Mouse (Mus musculus) hindbrain, embryonic 13.5 days (tissue): ENCODE results near the gene Fam89b. TPM values are rescaled to one million over a fixed set of nuclear protein-coding genes. Genes with fewer than 3 reads are reported as not detected.
"Not testable (repeated sequence)": the region's sequence is repeated elsewhere in the genome, so short reads cannot be mapped to it uniquely, and the experiment has no call there.

Experiments used
- ATAC-seq: fragments of 200-750 bp; cut with Nextera tagmentation; 2 replicates; pipeline ENCODE4 v1.8.0; 2017; ENCODE audit warnings: moderate TSS enrichment; ENCODE audit not compliant: low FRiP score
- H3K27ac ChIP-seq: fragments of 300-500 bp; sonication (generic); 2 replicates; pipeline ENCODE4 v1.5.1; 2015; ENCODE audit warnings: inconsistent platforms, mild to moderate bottlenecking, moderate library complexity
- H3K27me3 ChIP-seq: fragments of 300-500 bp; sonication (generic); 2 replicates; pipeline ENCODE4 v1.6.1; 2015; ENCODE audit warnings: mild to moderate bottlenecking, inconsistent platforms
- H3K36me3 ChIP-seq: fragments of 300-500 bp; sonication (generic); 2 replicates; pipeline ENCODE4 v1.6.1; 2015; ENCODE audit warnings: mild to moderate bottlenecking, inconsistent platforms
- H3K4me1 ChIP-seq: fragments of 300-500 bp; sonication (generic); replicated peaks from 2 replicates; pipeline ENCODE4 v1.6.1; 2015; ENCODE audit warnings: inconsistent platforms
- H3K4me2 ChIP-seq: fragments of 300-500 bp; sonication (generic); 2 replicates; pipeline ENCODE4 v1.6.1; 2015; ENCODE audit warnings: inconsistent platforms, mild to moderate bottlenecking, moderate library complexity
- H3K4me3 ChIP-seq: fragments of 300-500 bp; sonication (generic); 2 replicates; pipeline ENCODE4 v1.5.1; 2015; ENCODE audit warnings: mild to moderate bottlenecking, inconsistent platforms
- H3K9ac ChIP-seq: fragments of 300-500 bp; sonication (generic); 2 replicates; pipeline ENCODE4 v1.6.1; 2015; ENCODE audit warnings: mild to moderate bottlenecking, inconsistent platforms
- H3K9me3 ChIP-seq: fragments of 300-500 bp; sonication (generic); 2 replicates; pipeline ENCODE4 v1.6.1; 2016; ENCODE audit warnings: inconsistent platforms
- WGBS: fragments of 180-500 bp; shearing (Covaris S2); methylation state at CpG from one replicate; pipeline ENCODE4 v1.1.7; 2015; 5-methylcytosine and 5-hydroxymethylcytosine counted together
- polyA plus RNA-seq: library from polyadenylated mRNA; unstranded; fragments of >200 nt; fragmentation: Nextera tagmentation; extraction: Ambion mirVana; gene quantifications from 2 replicates; pipeline ENCODE4 v1.2.1, GENCODE M21; 2015

Gene Fam89b
- polyA plus RNA-seq, 1 experiment from 2014 or later = 184 TPM

DNA sequence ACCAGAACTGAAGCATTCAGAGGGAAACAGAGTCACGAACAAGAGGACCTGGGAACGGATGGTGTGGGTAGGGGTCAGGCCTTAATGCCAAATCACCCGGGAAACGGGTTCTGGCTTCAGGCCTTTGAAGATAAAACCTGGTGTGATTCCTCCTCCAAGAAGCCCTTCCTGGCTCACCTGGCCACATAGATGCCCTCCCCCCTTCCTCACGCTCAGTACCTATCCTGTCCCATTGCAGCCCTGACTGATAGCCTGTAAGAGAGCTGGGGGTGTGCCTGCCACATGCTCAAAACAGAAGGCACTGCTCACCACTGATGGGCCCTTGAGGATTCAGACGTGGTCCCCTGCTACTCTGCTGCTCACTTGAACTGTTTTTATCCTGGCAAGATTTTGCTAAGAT is 35.7 kb downstream of the Fam89b start:
- no peak overlapping the region for H3K27ac ChIP-seq
- peaks cover 52% of the 10 kb centered on the region for H3K4me1 ChIP-seq
- 0 out of 2 replicates have a peak overlapping the region, but pooled peaks have one; percentile 100 for H3K4me2 ChIP-seq
- H3K9me3 ChIP-seq = no peaks in the 10 kb centered on the region
- 87% methylated on average over 6 of the region's 6 CpGs for WGBS
- no peak for ATAC-seq
- 0 out of 2 replicates have a peak overlapping the region, but pooled peaks have one; percentile 93 for H3K9ac ChIP-seq
- H3K4me3 ChIP-seq = 0 out of 2 replicates have a peak overlapping the region, but pooled peaks have one; percentile 4
- peaks cover 12% of the 10 kb centered on the region for H3K27me3 ChIP-seq
- peaks cover 77% of the 10 kb centered on the region for H3K36me3 ChIP-seq

DNA sequence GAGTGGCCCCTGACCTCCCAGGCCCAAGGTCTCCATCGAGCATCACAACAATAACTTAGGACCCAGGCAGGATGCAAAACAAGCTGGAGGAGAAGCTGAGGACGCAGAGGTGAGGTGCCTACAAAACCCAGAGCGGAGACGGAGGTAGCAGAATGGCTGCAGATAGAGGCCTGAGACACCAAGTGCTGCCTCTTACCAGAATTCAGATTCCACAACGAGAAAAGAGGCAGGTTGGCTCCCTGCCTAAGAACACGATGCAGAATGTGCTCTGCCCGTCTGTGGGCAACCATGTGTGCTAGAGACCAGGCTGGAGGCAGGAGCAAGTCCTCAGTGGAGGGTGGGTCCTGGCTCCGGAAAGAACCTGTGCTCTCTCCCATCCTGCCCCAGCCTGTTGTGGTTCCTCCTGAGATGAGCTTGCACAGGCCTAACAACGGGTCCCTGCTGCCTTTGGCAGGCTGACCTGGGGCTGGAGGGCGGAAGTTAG is 36.5 kb downstream of the Fam89b start:
- Histone ChIP-seq H3K9ac (peak overlapping the region; percentile 93), H3K9me3 (no peaks in the 10 kb centered on the region), H3K4me1 (peaks cover 53% of the 10 kb centered on the region), H3K36me3 (peaks cover 69% of the 10 kb centered on the region), H3K27ac (peak overlapping the region; percentile 76), H3K4me3 (0 out of 2 replicates have a peak overlapping the region, but pooled peaks have one; percentile 4), H3K27me3 (peaks cover 12% of the 10 kb centered on the region), H3K4me2 (peak overlapping the region; percentile 100)
- 86% methylated on average over 10 of the region's 10 CpGs for WGBS
- no peak for ATAC-seq

DNA sequence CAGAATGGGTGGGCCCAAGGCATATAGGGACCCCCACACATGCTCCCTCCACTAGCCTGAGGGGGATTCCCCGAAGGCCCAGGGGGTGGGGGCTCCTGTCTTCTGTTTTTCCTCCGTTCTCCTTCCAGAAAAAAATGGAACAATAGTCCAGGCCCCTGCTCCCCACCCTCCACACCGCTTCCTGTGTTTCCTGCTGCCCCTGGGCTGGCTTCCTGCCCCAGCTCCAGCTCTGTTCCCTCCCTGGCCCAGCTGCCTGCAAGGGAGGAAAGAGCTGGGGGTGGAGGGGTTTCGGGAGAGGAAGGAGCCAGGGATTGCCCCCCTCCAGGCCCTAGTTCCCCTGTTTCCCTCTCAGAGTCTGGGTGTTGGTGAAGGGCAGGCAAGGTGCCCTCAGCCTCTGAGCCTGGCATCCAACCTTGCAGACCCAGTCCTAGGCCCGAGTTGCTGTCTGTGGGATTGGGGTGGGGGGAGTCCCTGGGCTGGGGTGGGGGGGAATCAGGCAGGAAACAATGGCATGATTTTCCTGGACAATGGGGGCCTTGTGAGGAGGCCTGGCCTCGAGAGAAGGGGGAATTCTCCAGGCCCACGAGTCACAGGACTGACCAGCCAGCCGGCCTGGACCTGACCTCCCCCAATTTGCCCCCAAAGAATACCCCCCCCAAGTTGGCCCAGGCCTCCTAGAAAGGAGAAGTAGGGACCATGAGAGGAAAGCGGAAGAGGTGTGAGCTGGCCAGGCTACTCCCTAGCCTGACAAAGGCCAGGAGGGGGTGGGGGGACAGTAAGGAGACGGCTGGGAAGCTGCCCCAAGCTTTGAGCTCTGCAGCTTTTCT is 37.2 kb downstream of the Fam89b start:
- peak overlapping the region; percentile 76 for H3K27ac ChIP-seq
- peaks cover 60% of the 10 kb centered on the region for H3K4me1 ChIP-seq
- peaks cover 62% of the 10 kb centered on the region for H3K36me3 ChIP-seq
- no peaks in the 10 kb centered on the region for H3K9me3 ChIP-seq
- H3K4me2 ChIP-seq = peak overlapping the region; percentile 100
- H3K27me3 ChIP-seq = peaks cover 12% of the 10 kb centered on the region
- peak overlapping the region; percentile 93 for H3K9ac ChIP-seq
- no peak for ATAC-seq
- WGBS = 59% methylated on average over 10 of the region's 10 CpGs
- peak overlapping the region; percentile 95 for H3K4me3 ChIP-seq

DNA sequence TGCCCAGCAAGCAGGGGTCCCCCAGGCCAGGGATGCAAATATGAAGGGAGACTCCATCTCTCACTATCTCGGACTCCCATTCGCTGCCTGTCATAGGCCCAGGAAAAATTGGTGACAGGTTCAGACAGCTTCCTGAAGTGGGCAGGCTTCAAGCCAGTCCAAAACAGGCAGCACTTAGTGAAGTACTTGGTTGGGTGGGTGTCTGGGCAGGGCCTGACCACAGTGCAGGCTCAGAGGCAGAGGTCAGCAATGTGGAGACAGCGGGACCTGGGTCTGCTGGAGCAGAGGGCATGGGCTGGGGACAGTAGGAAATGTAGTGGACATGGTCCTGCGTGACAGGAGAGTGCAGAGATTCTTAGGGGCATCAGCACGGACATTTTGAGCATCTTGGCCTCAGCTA is 37.9 kb downstream of the Fam89b start:
- Histone ChIP-seq H3K4me2 (peak overlapping the region; percentile 100), H3K36me3 (peaks cover 63% of the 10 kb centered on the region), H3K27ac (peak overlapping the region; percentile 45), H3K9ac (peak overlapping the region; percentile 93), H3K27me3 (peaks cover 12% of the 10 kb centered on the region), H3K9me3 (no peaks in the 10 kb centered on the region), H3K4me3 (peak overlapping the region; percentile 95), H3K4me1 (peaks cover 64% of the 10 kb centered on the region)
- 84% methylated on average over 5 of the region's 5 CpGs for WGBS
- ATAC-seq = no peak

DNA sequence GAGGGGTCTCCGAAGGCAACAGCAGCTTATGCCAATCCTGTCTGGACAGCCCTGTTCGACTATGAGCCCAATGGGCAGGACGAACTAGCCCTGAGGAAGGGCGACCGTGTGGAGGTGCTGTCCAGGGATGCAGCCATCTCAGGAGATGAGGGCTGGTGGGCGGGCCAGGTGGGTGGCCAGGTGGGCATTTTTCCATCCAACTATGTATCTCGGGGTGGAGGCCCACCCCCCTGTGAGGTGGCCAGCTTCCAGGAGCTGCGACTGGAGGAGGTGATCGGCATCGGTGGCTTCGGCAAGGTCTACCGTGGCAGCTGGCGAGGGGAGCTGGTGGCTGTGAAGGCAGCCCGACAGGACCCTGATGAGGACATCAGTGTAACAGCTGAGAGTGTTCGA is 39.1 kb downstream of the Fam89b start:
- Histone ChIP-seq H3K9ac (peak overlapping the region; percentile 93), H3K27ac (peak overlapping the region; percentile 90), H3K4me3 (peak overlapping the region; percentile 95), H3K9me3 (no peaks in the 10 kb centered on the region), H3K4me1 (peaks cover 55% of the 10 kb centered on the region), H3K4me2 (peak overlapping the region; percentile 100), H3K27me3 (peaks cover 7% of the 10 kb centered on the region), H3K36me3 (peaks cover 63% of the 10 kb centered on the region)
- no peak for ATAC-seq
- WGBS = 73% methylated on average over 15 of the region's 15 CpGs

DNA sequence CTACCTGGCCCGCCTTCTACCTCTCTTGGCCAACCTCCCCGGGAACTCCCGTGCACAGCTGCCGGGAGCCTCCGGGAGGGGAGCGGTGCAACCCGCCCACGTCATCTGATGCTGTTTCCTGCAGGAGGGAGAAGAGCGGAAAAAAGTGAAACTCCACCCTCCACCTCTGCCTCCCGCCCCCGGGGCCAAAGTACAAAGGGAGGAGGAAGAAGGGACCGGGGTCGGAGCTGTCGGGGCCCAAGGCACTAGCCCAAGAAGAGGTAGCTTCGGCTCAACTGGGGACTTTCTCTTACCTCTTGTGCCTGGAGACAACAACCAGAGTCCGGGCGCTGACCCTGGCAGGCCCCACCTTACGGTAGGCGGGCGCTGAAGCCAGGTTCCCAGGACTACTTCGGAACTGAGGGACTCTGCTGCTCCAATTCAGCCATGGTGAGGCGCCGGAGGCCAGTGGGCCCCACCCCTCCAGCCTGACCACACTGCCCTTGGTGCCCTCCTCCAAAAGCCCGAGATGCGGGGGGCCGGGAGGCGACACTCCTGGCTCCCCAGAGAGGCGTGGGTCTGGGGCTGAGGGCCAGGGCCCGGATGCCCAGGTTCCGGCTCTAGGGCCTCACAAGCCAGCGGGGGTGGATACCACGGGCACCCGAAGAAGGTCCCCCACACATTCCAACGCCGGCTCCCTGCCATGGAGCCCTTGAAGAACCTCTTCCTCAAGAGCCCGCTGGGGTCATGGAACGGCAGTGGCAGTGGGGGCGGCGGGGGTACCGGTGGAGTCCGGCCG is 39.7 kb downstream of the Fam89b start:
- ATAC-seq = no peak

DNA sequence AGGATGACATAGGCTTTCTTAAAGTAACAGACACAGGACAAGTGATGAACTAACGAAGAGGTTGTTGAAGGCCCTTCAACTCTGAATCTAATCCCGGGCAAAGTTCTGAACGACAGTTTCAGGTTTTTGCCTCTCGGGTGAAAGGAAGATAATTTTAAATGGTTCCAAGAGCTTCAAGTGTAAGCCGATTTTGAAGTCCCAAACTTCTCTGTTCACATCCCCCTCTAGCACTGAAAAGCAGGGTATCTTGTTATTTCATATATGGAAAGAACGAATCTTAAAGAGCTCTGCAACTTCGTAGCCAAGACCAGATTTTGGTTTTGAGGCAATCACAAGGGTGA is 40.4 kb downstream of the Fam89b start:
- 2% methylated on average over 7 of the region's 7 CpGs for WGBS

More for the DNA sequence above, 39.7 kb downstream of the Fam89b start:
- peaks cover 55% of the 10 kb centered on the region for H3K4me1 ChIP-seq
- peak overlapping the region; percentile 93 for H3K9ac ChIP-seq
- peaks cover under 1% of the 10 kb centered on the region; the same call in 1 of the 2 replicates for H3K27me3 ChIP-seq
- WGBS = 11% methylated on average over 42 of the region's 42 CpGs
- H3K36me3 ChIP-seq = peaks cover 63% of the 10 kb centered on the region
- H3K4me3 ChIP-seq = peak overlapping the region; percentile 95
- peak overlapping the region; percentile 100 for H3K4me2 ChIP-seq
- H3K9me3 ChIP-seq = no peaks in the 10 kb centered on the region
- H3K27ac ChIP-seq = peak overlapping the region; percentile 90

DNA sequence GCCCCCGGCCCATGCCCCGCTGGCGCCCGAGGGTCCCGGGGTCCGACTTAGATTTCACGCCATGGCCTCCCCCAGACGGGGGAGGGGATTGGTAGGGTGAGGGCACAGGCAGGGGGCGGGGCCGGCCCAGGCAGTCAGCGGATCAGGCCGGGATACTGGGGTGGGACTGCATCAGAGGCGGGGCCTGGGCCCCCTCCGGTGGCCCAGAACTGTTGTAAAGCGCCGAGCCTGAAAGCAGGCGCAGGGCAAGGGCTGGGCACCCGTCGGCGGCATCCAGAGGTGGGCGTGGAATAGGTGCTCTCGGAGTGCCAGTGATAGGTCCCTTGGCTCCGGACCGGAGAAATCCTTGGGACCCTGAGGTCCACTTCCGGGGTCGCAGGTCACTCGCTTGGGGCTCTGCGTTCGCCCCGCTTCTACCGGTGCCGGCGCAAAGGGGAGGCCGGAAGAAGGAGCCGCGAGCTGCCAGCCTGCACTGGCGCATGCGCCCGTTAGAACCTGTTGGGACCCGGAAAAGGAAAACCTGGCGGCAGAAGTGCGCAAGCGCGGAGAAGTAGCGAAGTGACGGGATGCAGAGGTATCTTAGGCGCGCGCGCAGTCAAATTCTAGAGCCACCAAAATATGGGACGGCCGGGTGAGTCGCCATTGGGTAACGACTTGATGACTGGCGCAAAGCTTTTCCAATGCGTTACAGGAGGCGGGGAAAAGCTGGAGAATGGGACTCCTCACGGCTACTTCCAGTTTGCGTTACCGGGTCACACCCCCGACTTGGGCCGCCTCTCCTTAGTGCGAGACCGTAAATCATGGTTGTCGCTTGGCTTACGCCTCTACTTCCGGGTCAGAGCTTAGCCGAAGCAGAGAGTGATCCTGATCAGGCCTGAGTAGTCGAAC is 41.0 kb downstream of the Fam89b start, which contains the start of the genes Map3k11 and Pcnx3:
TSS of gene Map3k11 (plus strand) at position 543 of the 888 bp plus-strand sequence.
TSS of gene Pcnx3 (minus strand) at position 709 of the 888 bp plus-strand sequence.
- peak; percentile 96 for ATAC-seq
- Histone ChIP-seq H3K4me2 (peak within 1 kb of the TSS; percentile 100), H3K9ac (peak within 1 kb of the TSS; percentile 97), H3K36me3 (peaks cover 65% of the 10 kb centered on the region), H3K4me1 (peaks cover 53% of the 10 kb centered on the region), H3K9me3 (no peaks in the 10 kb centered on the region), H3K27ac (peak within 1 kb of the TSS; percentile 90), H3K4me3 (peak within 1 kb of the TSS; percentile 95), H3K27me3 (no peaks in the 10 kb centered on the region)
- under 1% methylated on average over 69 of the region's 69 CpGs for WGBS

More for the DNA sequence above, 40.4 kb downstream of the Fam89b start:
- Histone ChIP-seq H3K4me1 (peaks cover 55% of the 10 kb centered on the region), H3K4me2 (peak overlapping the region; percentile 100), H3K27me3 (no peaks in the 10 kb centered on the region), H3K4me3 (peak overlapping the region; percentile 95), H3K27ac (peak overlapping the region; percentile 90), H3K9ac (peak overlapping the region; percentile 93), H3K36me3 (peaks cover 65% of the 10 kb centered on the region), H3K9me3 (no peaks in the 10 kb centered on the region)
- ATAC-seq = no peak

DNA sequence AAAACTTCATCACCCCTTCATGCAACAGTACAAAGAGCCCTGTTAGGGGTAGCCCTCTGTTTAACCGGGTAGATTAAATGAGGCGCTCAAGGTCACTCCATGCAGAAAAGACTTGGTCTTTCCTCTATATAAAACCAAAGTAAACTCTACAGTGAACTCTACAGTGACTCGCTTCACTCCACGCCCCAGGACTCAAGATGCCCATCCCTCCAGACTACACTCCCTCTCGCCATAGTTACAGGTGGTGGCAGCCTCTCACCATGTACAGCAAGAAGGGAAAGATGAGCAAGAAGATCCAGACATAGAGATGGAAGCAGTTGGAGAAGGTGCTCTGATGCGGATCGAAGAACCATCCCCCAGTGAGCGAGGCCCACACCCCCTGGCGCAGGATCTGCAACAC is 41.7 kb downstream of the Fam89b start:
- Histone ChIP-seq H3K9ac (peak overlapping the region; percentile 97), H3K36me3 (peaks cover 65% of the 10 kb centered on the region)

DNA sequence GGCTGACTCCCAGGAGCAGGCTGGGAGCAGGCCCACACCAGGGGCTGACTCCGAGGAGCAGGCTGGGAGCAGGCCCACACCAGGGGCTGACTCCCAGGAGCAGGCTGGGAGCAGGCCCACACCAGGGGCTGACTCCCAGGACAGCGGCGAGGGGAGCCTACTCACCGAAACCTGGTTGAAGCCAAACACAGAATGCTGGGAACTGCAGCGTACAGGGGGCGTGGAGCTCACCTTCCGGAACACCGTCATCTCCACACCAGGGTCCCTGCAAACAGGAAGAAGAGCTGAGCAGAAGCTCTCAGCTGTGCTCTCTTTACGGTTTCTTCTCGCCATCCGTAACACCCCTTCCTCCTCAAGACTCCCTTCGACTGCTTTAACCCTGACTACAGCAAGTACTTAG is 42.5 kb downstream of the Fam89b start:
- Histone ChIP-seq H3K9ac (peak overlapping the region; percentile 97; the same call in 1 of the 2 replicates), H3K4me3 (peak overlapping the region; percentile 95), H3K4me1 (peaks cover 40% of the 10 kb centered on the region), H3K36me3 (peaks cover 65% of the 10 kb centered on the region), H3K4me2 (peak overlapping the region; percentile 100)
- not testable (repeated sequence) for ATAC-seq, H3K9me3 ChIP-seq, H3K27ac ChIP-seq, H3K27me3 ChIP-seq
- WGBS = 94% methylated on average over 12 of the region's 12 CpGs

More for the DNA sequence above, 41.7 kb downstream of the Fam89b start:
- Histone ChIP-seq H3K4me3 (peak overlapping the region; percentile 95), H3K27me3 (no peaks in the 10 kb centered on the region), H3K4me1 (peaks cover 48% of the 10 kb centered on the region), H3K9me3 (no peaks in the 10 kb centered on the region), H3K4me2 (peak overlapping the region; percentile 100), H3K27ac (peak overlapping the region; percentile 90)
- no peak for ATAC-seq
- 19% methylated on average over 9 of the region's 9 CpGs for WGBS

DNA sequence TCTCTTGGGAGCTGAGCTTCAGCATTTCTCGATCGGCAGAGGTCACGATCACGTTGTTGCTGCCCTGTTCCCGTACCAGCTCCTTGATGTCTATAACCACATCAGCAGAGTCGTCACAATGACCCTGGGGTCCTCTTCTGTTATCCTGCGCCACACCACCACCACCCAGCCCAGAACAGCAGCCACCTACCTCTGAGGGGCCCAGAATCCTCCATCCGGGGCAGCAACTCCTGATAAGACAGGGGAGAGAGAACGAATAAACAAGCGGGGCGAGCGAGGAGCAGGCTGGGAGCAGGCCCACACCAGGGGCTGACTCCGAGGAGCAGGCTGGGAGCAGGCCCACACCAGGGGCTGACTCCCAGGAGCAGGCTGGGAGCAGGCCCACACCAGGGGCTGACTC is 43.0 kb downstream of the Fam89b start:
- Histone ChIP-seq H3K4me2 (no peak overlapping the region), H3K27me3 (no peaks in the 10 kb centered on the region), H3K9me3 (no peaks in the 10 kb centered on the region), H3K4me1 (peaks cover 35% of the 10 kb centered on the region), H3K36me3 (peaks cover 67% of the 10 kb centered on the region), H3K4me3 (no peak overlapping the region), H3K27ac (no peak overlapping the region), H3K9ac (no peak overlapping the region)
- 95% methylated on average over 13 of the region's 13 CpGs for WGBS
- ATAC-seq = no peak
